Mouse (Mus musculus) frontal cortex, postnatal 10 days (tissue): ENCODE measurements at regions not wholly inside any gene's neighbourhood (a gene's known extent, or its start where the extent isn't known, plus 50 kb on each side); places are given as distances from the start of the nearest gene placed in this dataset.

Experiments
- DNase-seq, 2 experiments: peaks; one replicate each; pipeline ENCODE4 v3.0.0; 2022; ENCODE audit warnings: low spot score in 2 of 2, mixed read lengths in 1 of 2

- DNase-seq: no peak
Measured at GRCm38 (mm10) chr6:76425120-76425519, 72.5 kb downstream of the Gm9008 start.

- DNase-seq: no peak
Measured at GRCm38 (mm10) chr6:76387462-76388049, 110.0 kb downstream of the Gm9008 start.

GRCm38 (mm10) chr6:76382323-76382722 lies 115.3 kb downstream of the Gm9008 start:
- DNase-seq: peak in 1 of 2 experiments; percentile 5

- DNase-seq: no peak
Measured at GRCm38 (mm10) chr6:76378674-76379073, 118.9 kb downstream of the Gm9008 start.

GRCm38 (mm10) chr6:76352141-76352540 lies 145.4 kb downstream of the Gm9008 start:
- no peak for DNase-seq

GRCm38 (mm10) chr6:76348445-76348844 lies 149.1 kb downstream of the Gm9008 start:
- no peak for DNase-seq

GRCm38 (mm10) chr6:76330176-76330575 lies 167.4 kb downstream of the Gm9008 start:
- no peak for DNase-seq
